In the genomic region with DNA sequence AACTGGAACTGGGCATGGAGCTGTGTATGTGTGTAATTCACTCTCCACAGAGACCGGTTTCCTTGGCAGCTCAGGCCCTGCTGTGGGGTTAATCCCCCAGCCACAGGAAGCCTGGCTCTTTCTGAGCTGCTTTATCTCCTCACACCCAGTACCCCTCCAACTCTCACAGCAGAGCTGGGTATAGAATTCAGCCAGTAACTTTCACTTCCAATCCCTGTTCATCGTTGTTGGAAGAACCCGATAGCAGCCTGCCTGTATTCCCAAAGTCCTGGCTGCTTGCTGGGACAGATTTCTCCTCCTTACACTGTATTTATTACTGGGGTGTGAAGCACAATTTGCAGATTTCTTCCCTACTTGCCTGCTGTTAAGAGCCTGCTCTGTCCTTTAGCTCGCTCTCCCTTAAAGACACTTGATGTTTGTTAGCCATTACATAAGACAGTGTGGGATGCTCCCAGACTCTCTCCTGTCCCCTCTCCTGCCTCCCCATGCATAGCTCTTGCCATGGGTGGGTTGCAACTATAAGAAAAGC, we compare ENCODE assay signal across 10 mouse cellular contexts.
DNase-seq lines count a peak whose midpoint lies in the region; ATAC-seq lines count a peak whose summit lies in the region.
"Had no signal": no experiment of that assay in that cellular context is flagged by ENCODE, and none has a peak within 500 bp of the region (broad histone marks: within the 10 kb centered on the region; RNA-seq: fewer than 3 reads in every experiment).

No protein-coding gene starts in this region.

- H3K36me3 ChIP-seq in neural tube, embryonic 13.5 days: no peaks in the 10 kb centered on the region
- no peaks in the 10 kb centered on the region for H3K36me3 ChIP-seq in neural tube, embryonic 15.5 days
- no peaks in the 10 kb centered on the region for H3K36me3 ChIP-seq in forebrain, embryonic 12.5 days (replicated peaks)
- H3K36me3 ChIP-seq: liver, embryonic 13.5 days had no signal

- intact Hi-C loops in left cerebral cortex, postnatal 14 days (cut with DNase I): no loop called here
- intact Hi-C loops in heart, postnatal 14 days (cut with DNase I): no loop called here

- peak; percentile 8 to 25 for DNase-seq in left cerebral cortex, postnatal 14 days (ENCODE audit: low spot score in 2 of 2)
- DNase-seq in yolk sac, embryonic 10.5 days (ENCODE audit: low spot score): peak; percentile 12
- no peak for DNase-seq in urinary bladder, postnatal 25 days (ENCODE audit: low spot score)
- no peak for DNase-seq in heart, postnatal 14 days
- DNase-seq: liver, embryonic 13.5 days had no signal

- no peak overlapping the region for H3K4me2 ChIP-seq in neural tube, embryonic 13.5 days
- H3K4me2 ChIP-seq in neural tube, embryonic 15.5 days: no peak overlapping the region
- peak overlapping the region; percentile 8; the same call in 1 of the 2 replicates for H3K4me2 ChIP-seq in forebrain, embryonic 12.5 days
- H3K4me2 ChIP-seq: liver, embryonic 13.5 days had no signal

- H3K9me3 ChIP-seq in neural tube, embryonic 13.5 days: no peaks in the 10 kb centered on the region
- H3K9me3 ChIP-seq in neural tube, embryonic 15.5 days (replicated peaks): no peaks in the 10 kb centered on the region
- no peaks in the 10 kb centered on the region for H3K9me3 ChIP-seq in forebrain, embryonic 12.5 days
- H3K9me3 ChIP-seq: liver, embryonic 13.5 days had no signal

- WGBS in neural tube, embryonic 13.5 days: 53% methylated on average over 4 of the region's 4 CpGs
- WGBS in neural tube, embryonic 15.5 days: 44% methylated on average over 4 of the region's 4 CpGs
- WGBS in forebrain, embryonic 12.5 days: 19% methylated on average over 4 of the region's 4 CpGs

- no peak overlapping the region for H3K9ac ChIP-seq in neural tube, embryonic 13.5 days
- no peak overlapping the region for H3K9ac ChIP-seq in neural tube, embryonic 15.5 days (replicated peaks)
- 0 out of 2 replicates have a peak overlapping the region, but pooled peaks have one; percentile 41 for H3K9ac ChIP-seq in forebrain, embryonic 12.5 days
- H3K9ac ChIP-seq: liver, embryonic 13.5 days had no signal

- peaks cover 19% of the 10 kb centered on the region for H3K4me1 ChIP-seq in neural tube, embryonic 13.5 days (replicated peaks)
- peaks cover 15% of the 10 kb centered on the region; the same call in 1 of the 2 replicates for H3K4me1 ChIP-seq in neural tube, embryonic 15.5 days
- peaks cover 23% of the 10 kb centered on the region for H3K4me1 ChIP-seq in forebrain, embryonic 12.5 days
- H3K4me1 ChIP-seq: liver, embryonic 13.5 days had no signal

- ATAC-seq in neural tube, embryonic 13.5 days (ENCODE audit: low read depth): peak; percentile 65; the same call in 1 of the 2 replicates
- ATAC-seq in neural tube, embryonic 15.5 days (ENCODE audit: low FRiP score): no peak
- peak; percentile 52 for ATAC-seq in forebrain, embryonic 12.5 days (ENCODE audit: low FRiP score)
- ATAC-seq in erythroblast, adult 5-6 weeks (replicated peaks; ENCODE audit: low FRiP score, poor library complexity, severe bottlenecking): no peak

- H3K27ac ChIP-seq in neural tube, embryonic 13.5 days (replicated peaks): peak overlapping the region; percentile 38; the same call in 1 of the 2 replicates
- no peak overlapping the region; the same call in 1 of the 2 replicates for H3K27ac ChIP-seq in neural tube, embryonic 15.5 days (replicated peaks)
- peak overlapping the region; percentile 76 for H3K27ac ChIP-seq in forebrain, embryonic 12.5 days
- H3K27ac ChIP-seq: liver, embryonic 13.5 days had no signal

- no peaks in the 10 kb centered on the region for H3K27me3 ChIP-seq in neural tube, embryonic 13.5 days
- no peaks in the 10 kb centered on the region for H3K27me3 ChIP-seq in neural tube, embryonic 15.5 days (replicated peaks)
- H3K27me3 ChIP-seq in forebrain, embryonic 12.5 days: no peaks in the 10 kb centered on the region
- H3K27me3 ChIP-seq: liver, embryonic 13.5 days had no signal

- H3K4me3 ChIP-seq in neural tube, embryonic 13.5 days: no peak overlapping the region
- no peak overlapping the region for H3K4me3 ChIP-seq in neural tube, embryonic 15.5 days (replicated peaks)
- H3K4me3 ChIP-seq in forebrain, embryonic 12.5 days (replicated peaks): no peak overlapping the region
- H3K4me3 ChIP-seq: liver, embryonic 13.5 days; myocyte had no signal

Comparison
In these comparisons a context has a peak if more than half of its experiments do, and no peak if none do; other contexts are left out.
1. ATAC-seq: peak in neural tube, embryonic 13.5 days (single experiment) and forebrain, embryonic 12.5 days (single experiment); none in neural tube, embryonic 15.5 days (single experiment) and erythroblast, adult 5-6 weeks (single experiment).
2. DNase-seq: peak in left cerebral cortex, postnatal 14 days (2 of 2) and yolk sac, embryonic 10.5 days (single experiment); none in urinary bladder, postnatal 25 days (single experiment) and heart, postnatal 14 days (0 of 2).